Mouse (Mus musculus): ENCODE results near the gene Snx1.

Snx1 gene

DNA sequence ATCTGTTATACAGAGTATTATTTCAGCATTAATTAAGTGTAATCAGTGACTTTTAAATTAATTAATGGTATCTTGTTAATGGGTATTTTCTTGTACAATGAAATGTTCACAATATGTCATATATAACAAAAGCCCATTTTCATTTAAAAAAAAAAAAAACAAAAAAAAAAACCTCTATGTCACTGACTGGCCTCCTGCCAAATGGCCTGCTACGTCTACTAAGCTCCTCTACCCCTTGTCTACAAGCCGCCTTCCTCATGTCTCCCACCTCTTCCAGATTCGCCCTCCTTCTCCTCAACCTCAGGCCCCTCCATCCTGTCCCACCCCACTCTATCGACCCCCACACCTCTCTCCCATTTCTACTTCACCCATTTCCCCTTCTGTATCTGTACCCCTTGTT lies 74.9 kb downstream of the Snx1 start:
- no peak for DNase-seq (ENCODE audit: low spot score in 2 of 2)

DNA sequence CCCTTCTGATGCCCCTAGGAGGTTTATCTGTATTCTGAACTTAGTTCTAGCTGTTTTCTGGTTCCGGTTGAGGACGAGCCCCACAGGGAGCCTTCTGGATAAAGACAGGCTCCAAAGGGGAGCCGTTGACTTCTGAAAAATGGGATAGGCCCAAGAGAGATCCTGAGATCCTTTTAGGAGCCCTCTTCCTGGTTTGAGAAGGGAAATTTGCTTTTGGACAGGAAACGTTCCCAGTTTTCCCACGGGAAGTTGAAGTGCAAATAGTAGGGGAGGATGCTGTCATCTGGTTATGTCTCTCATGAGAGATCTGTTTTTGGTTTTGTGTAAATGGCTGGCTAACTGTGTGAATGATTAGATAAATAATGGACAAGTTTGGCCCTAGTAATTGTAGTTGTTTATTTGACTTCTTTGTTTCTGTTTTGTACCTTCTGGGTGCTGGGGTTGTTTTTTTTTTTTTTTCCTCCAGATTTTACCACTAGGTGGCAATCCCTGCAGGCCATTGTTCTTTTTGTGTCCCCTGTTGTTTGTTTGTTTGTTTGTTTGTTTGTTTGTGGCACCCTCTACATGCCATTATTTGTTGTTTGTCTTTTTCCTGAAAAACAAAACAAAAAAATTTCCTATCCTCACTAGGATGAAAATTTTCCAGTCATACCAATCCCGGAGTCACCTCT lies 76.3 kb downstream of the Snx1 start:
- DNase-seq (ENCODE audit: low spot score in 2 of 2) = no peak

DNA sequence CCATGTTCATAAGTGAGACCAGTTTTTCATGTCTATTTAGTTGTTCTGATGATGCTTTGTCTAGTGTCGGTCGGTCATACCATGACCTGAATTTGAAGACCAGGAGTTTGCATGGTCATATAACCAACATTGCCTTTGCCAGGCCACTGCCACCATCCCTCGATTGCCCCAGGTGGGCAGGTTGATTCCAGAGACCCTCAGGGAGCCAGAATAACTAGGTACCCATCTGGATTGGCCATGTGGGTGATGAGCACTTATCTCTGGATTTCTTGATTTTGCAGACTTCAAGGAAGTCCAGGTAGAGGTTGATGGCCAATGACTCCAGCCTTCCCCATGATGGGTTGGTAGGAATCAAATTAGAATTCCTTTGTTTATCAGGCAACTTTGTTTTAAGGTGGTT lies 83.1 kb downstream of the Snx1 start:
- no peak for DNase-seq (ENCODE audit: low spot score in 2 of 2)

DNA sequence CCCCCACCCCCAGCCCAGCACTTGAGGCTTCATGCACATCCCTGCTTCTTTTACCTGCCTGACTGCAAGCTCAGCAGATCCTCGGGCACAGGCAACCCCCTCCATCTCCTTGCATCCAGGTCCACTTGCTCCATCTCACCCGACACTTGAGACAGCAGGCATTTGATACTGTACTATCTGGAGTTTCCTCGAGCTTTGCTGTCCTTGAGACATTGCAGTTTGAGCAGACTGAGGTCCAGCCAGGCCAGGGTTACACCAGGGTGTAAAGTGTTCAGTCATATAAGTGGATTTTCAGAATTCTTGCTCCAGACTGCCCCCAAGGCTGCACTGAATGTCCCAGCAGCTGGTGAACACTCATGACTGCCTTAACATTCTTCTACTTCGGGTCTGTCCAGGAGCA lies 84.1 kb downstream of the Snx1 start:
- no peak for DNase-seq (ENCODE audit: low spot score in 2 of 2)

DNA sequence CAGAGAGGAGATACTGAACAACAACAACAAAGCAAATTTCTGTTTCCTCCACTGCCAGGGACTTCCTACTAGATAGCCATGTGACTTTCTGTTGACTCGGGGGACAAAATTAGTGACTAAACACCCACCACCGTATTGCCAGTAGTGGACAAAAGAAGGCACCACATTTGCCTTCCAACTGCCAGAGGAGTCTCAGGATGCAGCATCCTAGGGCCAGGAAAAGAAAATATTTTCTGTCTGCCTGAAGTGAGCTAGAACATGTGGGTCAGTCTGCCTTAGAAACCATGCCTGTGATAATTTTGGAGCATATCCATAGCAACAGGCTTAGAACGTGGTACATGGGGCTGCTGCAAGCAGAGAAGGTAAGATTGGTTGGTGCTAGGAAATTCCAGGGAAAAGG lies 85.6 kb downstream of the Snx1 start:
- no peak for DNase-seq (ENCODE audit: low spot score in 2 of 2)

DNA sequence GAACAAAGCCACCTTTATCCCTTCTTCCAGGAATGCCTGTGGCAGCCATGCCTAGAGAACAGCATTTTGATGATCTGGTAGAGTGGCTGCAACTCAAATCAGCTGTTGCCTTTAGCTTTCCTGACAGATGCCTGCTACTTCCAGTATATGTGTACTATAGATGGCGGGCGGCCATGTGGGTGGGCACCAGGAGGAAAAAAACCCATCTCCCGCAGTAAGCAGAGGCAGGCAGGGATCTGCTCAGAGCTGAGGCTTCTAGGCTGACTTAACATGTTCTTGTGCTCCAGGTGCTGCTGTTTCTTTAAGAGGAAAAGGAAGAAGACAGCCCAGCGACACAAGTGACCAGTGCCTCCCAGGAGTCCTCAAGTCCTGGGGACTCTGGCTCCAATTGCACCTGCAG lies 87.1 kb downstream of the Snx1 start:
- DNase-seq (ENCODE audit: low spot score in 2 of 2) = no peak

DNA sequence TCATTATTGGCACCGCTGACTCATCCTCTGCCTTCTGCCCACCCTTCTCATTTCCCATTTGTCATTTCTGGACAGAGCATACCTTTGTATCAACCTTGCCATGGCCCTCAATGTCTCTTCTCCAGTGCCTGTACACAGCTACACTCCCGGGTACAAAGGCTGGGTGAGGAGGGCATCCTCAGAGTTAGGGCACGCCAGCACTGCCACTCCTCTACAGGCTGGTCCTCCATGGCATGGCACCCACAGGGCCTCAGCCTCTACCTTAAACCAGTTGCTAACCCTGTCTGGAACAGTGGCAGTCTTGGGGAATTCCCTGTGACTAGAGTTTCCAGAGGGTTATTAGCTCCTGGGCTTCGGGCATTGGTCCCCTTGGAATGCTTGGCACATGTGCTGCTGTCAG lies 87.8 kb downstream of the Snx1 start:
- no peak for DNase-seq (ENCODE audit: low spot score in 2 of 2)

Data from urinary bladder, adult 18-20 months (tissue).